Mouse (Mus musculus) erythroblast, embryonic 14.5 days (primary cell): ENCODE data around the gene Smgc. TPM values are rescaled to one million over a fixed set of nuclear protein-coding genes. Genes with fewer than 3 reads are reported as not detected.
"Not testable (repeated sequence)": the region's sequence is repeated elsewhere in the genome, so short reads cannot be mapped to it uniquely, and the experiment has no call there.

Source experiments
- H3K27me3 ChIP-seq: 2 replicates; pipeline ENCODE4 v1.6.1; 2012; ENCODE audit warnings: inconsistent platforms; ENCODE audit not compliant: control insufficient read depth
- H3K36me3 ChIP-seq: 2 replicates; pipeline ENCODE4 v1.6.1; 2012; ENCODE audit warnings: mild to moderate bottlenecking, inconsistent platforms; ENCODE audit not compliant: control insufficient read depth
- H3K4me1 ChIP-seq: 2 replicates; pipeline ENCODE4 v1.6.1; 2012; ENCODE audit warnings: inconsistent platforms; ENCODE audit not compliant: control insufficient read depth
- H3K4me3 ChIP-seq: replicated peaks from 2 replicates; pipeline ENCODE3; 2012; ENCODE audit warnings: moderate library complexity, mild to moderate bottlenecking, inconsistent platforms
- H3K9me3 ChIP-seq: 2 replicates; pipeline ENCODE4 v1.6.1; 2012; ENCODE audit warnings: low read length, inconsistent platforms, mixed read lengths; ENCODE audit not compliant: control insufficient read depth
- GATA1 ChIP-seq: IDR thresholded peaks from 2 replicates; pipeline ENCODE4 v1.6.1; 2012; ENCODE audit warnings: low read length, inconsistent platforms, mixed read lengths
- TAL1 ChIP-seq: IDR thresholded peaks from 3 replicates; pipeline ENCODE4 v1.6.1; 2012; ENCODE audit warnings: low read length, inconsistent platforms, mixed read lengths
- polyA plus RNA-seq: library from polyadenylated mRNA; stranded (reverse); fragments of >175 nt; gene quantifications from 2 replicates; pipeline ENCODE4 v1.2.3, GENCODE M21; 2012

Smgc gene
- polyA plus RNA-seq: not detected in 2 replicates

- Histone ChIP-seq H3K4me3 (no peak within 1 kb of the TSS), H3K9me3 (peaks cover 18% of the 10 kb centered on the region), H3K36me3 (no peaks in the 10 kb centered on the region), H3K27me3 (no peaks in the 10 kb centered on the region), H3K4me1 (no peaks in the 10 kb centered on the region)
- TF ChIP-seq GATA1 (no peak), TAL1 (no peak)
Observed at GRCm38 (mm10) chr15:91837965-91838364, at the start of gene Smgc. Gene Smgc (plus strand): TSS chr15:91838265.

- no peak overlapping the region for H3K4me3 ChIP-seq
- no peaks in the 10 kb centered on the region for H3K27me3 ChIP-seq
- H3K36me3 ChIP-seq: no peaks in the 10 kb centered on the region
- H3K9me3 ChIP-seq: peaks cover 28% of the 10 kb centered on the region
- no peaks in the 10 kb centered on the region for H3K4me1 ChIP-seq
- TF ChIP-seq TAL1 (no peak), GATA1 (no peak)
Observed at GRCm38 (mm10) chr15:91788338-91788737, 49.7 kb upstream of the Smgc start.

GRCm38 (mm10) chr15:91806463-91806862 is 31.6 kb upstream of the Smgc start:
- no peaks in the 10 kb centered on the region for H3K4me1 ChIP-seq
- H3K4me3 ChIP-seq: no peak overlapping the region
- no peaks in the 10 kb centered on the region for H3K36me3 ChIP-seq
- no peak for TF ChIP-seq TAL1
- TF ChIP-seq GATA1: no peak
- no peaks in the 10 kb centered on the region for H3K27me3 ChIP-seq
- peaks cover 2% of the 10 kb centered on the region; the same call in 1 of the 2 replicates for H3K9me3 ChIP-seq

DNA sequence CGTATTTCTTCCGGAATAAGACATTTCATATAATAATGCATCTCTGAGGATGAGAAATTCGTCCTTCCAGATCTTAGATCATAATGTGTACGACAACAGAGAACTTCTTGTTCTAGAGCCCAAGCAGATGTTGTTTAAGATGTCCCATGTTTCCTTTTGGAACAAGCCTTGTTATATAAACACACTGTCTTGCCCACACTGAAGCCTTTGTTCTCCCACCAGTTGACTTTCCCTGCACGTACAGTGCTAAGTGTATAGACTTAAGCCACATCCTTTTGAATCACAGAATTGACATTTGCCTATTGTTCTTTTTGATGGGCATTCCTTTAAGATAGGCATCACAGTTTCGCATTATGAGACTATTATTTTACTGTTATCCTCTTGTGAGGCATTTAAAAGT is 2.7 kb upstream of the Smgc start:
- Histone ChIP-seq H3K27me3 (no peaks in the 10 kb centered on the region), H3K4me1 (no peaks in the 10 kb centered on the region), H3K36me3 (no peaks in the 10 kb centered on the region), H3K4me3 (no peak overlapping the region), H3K9me3 (peaks cover 16% of the 10 kb centered on the region)
- TF ChIP-seq GATA1: no peak
- no peak for TF ChIP-seq TAL1

DNA sequence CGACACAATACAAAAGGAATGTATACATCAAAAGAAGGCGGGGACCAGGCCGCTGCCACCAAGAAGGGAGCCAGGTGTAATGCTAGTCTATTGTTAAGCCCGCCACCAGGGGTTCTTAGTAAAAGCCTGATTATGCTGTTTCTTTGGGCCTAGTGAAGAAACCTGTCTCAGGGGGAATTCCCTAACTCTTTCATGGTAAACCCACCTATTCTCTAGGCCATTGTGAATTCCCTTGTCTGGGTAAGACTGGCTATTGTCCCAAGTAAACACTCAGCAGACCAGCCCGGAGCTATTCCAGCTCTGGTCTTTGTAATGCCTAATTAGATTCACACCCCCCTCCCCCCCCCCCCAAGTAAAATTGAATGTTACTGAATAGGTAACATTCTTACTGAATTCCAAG is 26.1 kb downstream of the Smgc start:
- not testable (repeated sequence) for H3K36me3 ChIP-seq, H3K27me3 ChIP-seq, H3K4me3 ChIP-seq, H3K4me1 ChIP-seq
- H3K9me3 ChIP-seq: peaks cover 11% of the 10 kb centered on the region; the same call in 1 of the 2 replicates

- Histone ChIP-seq H3K36me3 (no peaks in the 10 kb centered on the region), H3K27me3 (no peaks in the 10 kb centered on the region), H3K9me3 (peaks cover 35% of the 10 kb centered on the region), H3K4me1 (no peaks in the 10 kb centered on the region), H3K4me3 (no peak overlapping the region)
- TF ChIP-seq GATA1 (no peak), TAL1 (no peak)
Observed at GRCm38 (mm10) chr15:91900245-91900644, 62.2 kb downstream of the Smgc start.

DNA sequence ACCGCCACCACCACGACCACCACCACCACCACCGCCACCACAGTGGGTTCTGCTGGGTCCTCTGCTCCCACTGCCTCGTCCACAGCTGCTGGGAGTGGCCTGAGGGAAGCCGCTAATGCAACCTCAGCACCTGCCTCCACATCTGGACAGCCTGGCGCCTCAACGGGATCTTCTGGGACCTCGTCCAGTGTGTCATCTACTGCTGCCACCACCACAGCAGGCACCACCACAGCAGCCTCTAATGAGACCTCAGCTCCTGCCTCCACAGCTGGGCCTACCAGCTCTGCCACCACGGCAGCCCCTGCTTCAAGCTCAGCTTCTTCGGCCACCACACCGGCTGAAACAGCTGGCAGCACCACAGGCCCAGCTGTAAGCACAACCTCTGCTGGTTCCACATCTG is 69.0 kb downstream of the Smgc start:
- H3K27me3 ChIP-seq, H3K4me3 ChIP-seq, H3K4me1 ChIP-seq, H3K36me3 ChIP-seq: not testable (repeated sequence)
- peaks cover 11% of the 10 kb centered on the region for H3K9me3 ChIP-seq

Other genes starting within 250 kb of the Smgc start
- gene Lrrk2, start 165.1 kb upstream of the Smgc start, polyA plus RNA-seq: not detected in 2 replicates
- gene Cntn1, start 212.9 kb downstream of the Smgc start, polyA plus RNA-seq: not detected in 2 replicates